Mouse (Mus musculus) intestine, embryonic 15.5 days (tissue): ENCODE data around the gene Acaa1a. TPM values are rescaled to one million over a fixed set of nuclear protein-coding genes. Genes with fewer than 3 reads are reported as not detected.

ENCODE experiments used
- polyA plus RNA-seq: library from polyadenylated mRNA; unstranded; fragments of >200 nt; fragmentation: Nextera tagmentation; extraction: Ambion mirVana; gene quantifications from 2 replicates; pipeline ENCODE4 v1.2.1, GENCODE M21; 2015

Gene Acaa1a
- polyA plus RNA-seq, 1 experiment from 2014 or later = 95.2 TPM

Other genes with a start within 250 kb of the Acaa1a start
- gene Plcd1, start 246.2 kb upstream of the Acaa1a start, polyA plus RNA-seq = 16.8 and 18.7 TPM in 2 replicates
- 0.51 and 0.72 TPM in 2 replicates for gene Dlec1, start 237.2 kb upstream of the Acaa1a start, polyA plus RNA-seq
- 1.9 and 2.2 TPM in 2 replicates for gene Acaa1b, start 182.6 kb upstream of the Acaa1a start, polyA plus RNA-seq
- gene Gm47289, start 180.5 kb upstream of the Acaa1a start, polyA plus RNA-seq = not detected in 2 replicates
- gene Slc22a13, start 130.6 kb upstream of the Acaa1a start, polyA plus RNA-seq = not detected in 2 replicates
- 12.0 and 12.1 TPM in 2 replicates for gene Oxsr1, start 17.2 kb upstream of the Acaa1a start, polyA plus RNA-seq
- gene Myd88, start 1.7 kb downstream of the Acaa1a start, polyA plus RNA-seq = 29.8 and 32.1 TPM in 2 replicates
- 13.2 and 14.5 TPM in 2 replicates for gene Xylb, start 17.7 kb downstream of the Acaa1a start, polyA plus RNA-seq
- gene Slc22a14, start 25.9 kb downstream of the Acaa1a start, polyA plus RNA-seq = 0.06 TPM in 1 of 2 replicates, not detected in the other
- gene Acvr2b, start 62.4 kb downstream of the Acaa1a start, polyA plus RNA-seq = 20.9 and 22.7 TPM in 2 replicates
- 19.6 and 19.9 TPM in 2 replicates for gene Exog, start 105.3 kb downstream of the Acaa1a start, polyA plus RNA-seq
- 0.45 TPM in 2 replicates for gene Scn5a, start 239.3 kb downstream of the Acaa1a start, polyA plus RNA-seq